Mouse (Mus musculus) heart, postnatal 36 days (tissue): ENCODE results near the gene Cygb. TPM values are rescaled to one million over a fixed set of nuclear protein-coding genes. Genes with fewer than 3 reads are reported as not detected.
A peak's percentile ranks its signal among the peaks of the same experiment; 100 is the strongest.
"Not testable (repeated sequence)": the region's sequence is repeated elsewhere in the genome, so short reads cannot be mapped to it uniquely, and the experiment has no call there.

Experiments
- DNase-seq, 2 experiments: peaks; one replicate each; pipeline ENCODE4 v3.0.0; 2021 to 2022
- intact Hi-C: fragments of 180-260 bp; cut with DNase I; formaldehyde crosslinking; loops from one replicate; pipeline ENCODE4 v1.15.1; 2025
- total RNA-seq, 2 experiments: library from RNA; stranded (reverse); gene quantifications; 2 replicates each; pipeline ENCODE4 v1.2.3; 2021

Cygb gene
- total RNA-seq, 2 experiments from 2014 or later, result 39.8 to 50.8 TPM

DNA sequence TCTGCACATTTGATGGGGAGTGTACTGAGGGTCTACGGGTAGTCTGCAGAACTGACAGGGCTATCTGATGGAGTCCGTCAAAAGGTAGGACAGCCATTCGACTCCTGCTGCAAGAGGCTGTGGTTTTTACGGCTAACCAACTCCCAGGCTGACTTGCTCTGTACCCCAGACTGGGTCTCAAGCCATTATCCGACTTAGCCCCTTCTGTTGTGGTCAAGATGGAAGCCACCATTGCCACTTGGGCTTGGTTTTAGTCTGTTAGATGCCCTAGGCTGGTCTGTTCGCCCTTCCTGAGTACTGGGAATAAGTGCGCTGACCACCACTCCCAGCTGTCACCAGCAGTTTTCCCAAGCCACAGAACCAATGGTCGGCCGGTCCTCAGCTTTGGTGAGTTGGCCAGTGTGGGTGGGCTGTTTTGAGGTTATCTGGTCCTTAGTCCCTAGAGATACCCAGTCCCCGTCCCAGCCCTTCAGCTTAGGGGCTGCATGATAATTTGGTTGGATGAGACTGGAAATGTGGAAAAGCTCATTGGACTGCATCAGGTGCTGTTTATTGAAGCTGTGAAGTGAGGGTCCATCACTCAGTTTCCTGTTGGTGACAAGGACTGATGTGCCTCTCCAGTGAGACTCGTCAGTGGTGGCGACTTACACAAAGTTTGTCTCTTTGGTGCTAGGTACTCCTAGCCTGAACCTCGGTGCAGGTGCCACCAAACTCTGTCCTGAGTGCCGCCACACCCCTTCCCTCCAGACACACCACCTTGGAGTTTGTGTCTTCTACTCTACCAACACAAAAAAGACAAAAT is 22.3 kb upstream of the Cygb start:
- intact Hi-C loops, result no loop called here
- no peak for DNase-seq

GRCm38 (mm10) chr11:116675429-116675828 is 21.3 kb upstream of the Cygb start:
- peak in 1 of 2 experiments; percentile 37 for DNase-seq
- intact Hi-C loops, result not testable (repeated sequence)

DNA sequence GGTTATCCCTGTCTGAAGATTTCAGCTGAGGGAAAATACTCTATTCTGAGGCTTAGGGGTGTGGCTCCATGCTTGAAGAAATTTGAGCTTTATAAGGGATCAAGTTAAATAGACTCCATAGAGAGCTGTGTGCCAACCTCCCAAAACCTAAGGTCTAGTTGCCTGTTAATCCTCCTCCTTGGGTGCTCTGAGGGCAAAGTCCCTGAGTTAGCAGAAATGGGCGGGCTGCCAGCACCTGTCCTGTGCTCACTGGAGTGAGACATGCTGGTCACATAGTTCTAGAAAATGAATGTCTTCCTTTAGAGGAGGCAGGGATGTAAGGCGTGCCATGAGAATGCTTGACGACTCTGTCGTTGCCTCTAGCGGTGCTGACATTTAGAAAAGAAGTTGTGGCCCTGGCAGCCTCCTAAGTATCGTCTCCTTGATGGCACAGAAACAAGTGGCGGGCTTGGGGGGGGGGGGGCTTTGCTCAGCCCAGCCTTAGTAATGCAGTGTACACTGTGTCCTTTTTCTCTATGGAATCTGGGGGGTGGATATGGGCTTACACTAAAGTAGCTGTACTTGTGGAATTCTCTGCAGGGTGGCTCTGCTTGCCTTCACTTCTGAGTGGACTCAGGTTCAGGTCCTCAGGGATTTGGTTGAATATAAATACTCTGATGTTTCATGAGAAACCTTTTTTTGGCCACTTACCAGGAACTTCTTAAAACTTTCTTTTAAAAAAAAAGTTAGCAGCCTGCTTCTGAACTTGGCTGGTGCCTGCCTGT is 20.7 kb upstream of the Cygb start:
- peak in 1 of 2 experiments; percentile 26 for DNase-seq
- intact Hi-C loops, result no loop called here

GRCm38 (mm10) chr11:116673410-116673809 is 19.3 kb upstream of the Cygb start:
- intact Hi-C loops, result no loop called here
- DNase-seq, result no peak

DNA sequence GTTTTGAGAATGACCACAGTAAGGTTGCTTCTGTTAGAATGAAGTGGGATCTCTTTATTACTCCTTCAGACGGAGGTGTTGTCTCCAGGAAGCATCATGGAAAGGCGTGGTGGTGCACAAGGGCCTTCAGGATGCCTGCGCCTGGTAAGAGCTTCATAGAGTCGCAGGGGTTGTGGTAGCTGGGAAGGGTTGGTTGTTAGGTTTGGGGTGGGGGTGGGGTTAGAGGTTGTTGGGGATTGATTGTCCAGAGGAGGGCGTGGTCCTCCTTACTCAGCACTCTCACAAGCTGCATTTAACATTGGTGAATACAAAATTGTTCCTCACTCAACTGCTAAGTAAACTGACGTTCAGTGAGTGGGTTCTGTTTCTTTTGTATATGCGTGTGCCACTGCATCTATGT is 18.5 kb upstream of the Cygb start:
- no peak for DNase-seq
- intact Hi-C loops, result no loop called here

- DNase-seq, result no peak
- intact Hi-C loops, result loop anchor here (1.0 kb wide), 2 partner anchors 29 to 136 kb away; no protein-coding TSS in a partner anchor
Measured at GRCm38 (mm10) chr11:116671845-116672434, 17.8 kb upstream of the Cygb start.

DNA sequence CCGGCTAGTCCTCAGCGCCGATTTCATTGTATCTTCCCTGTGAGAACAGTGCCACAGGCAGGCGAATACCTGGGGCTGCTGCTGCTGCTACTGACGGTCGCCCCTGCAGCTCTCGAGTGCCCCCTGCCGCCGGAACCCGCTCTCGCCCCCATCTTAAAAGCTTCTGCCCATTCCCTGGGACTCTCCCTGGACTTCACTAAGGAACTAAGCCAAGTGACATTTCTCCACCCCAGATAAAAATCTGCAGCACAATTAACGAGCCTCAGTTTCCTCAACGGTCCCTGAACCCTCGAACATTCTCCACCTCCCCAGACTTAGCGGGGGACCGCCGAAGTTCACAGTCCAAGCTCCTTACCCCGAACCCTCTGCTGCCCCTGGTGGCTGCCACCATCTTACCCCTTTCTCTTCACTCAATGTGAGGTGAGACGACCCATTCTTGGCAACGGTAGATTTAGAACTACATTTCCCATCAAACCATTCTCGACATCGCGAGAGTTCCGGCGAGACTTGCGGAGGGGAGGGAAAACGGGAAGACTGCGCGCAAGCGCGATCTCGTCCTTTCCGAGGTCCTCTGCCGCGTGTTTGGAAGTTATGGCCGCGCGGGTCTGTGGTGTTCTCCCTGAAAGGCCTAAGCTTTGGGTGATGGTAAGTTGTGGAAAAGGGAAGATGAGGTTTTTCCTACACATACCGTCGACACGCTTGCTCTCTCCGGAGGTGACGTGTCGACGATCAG is 17.2 kb upstream of the Cygb start:
- peak; percentile 98 to 99 for DNase-seq
- intact Hi-C loops, result loop anchor here (1.0 kb wide), 2 partner anchors 28 to 137 kb away; no protein-coding TSS in a partner anchor

DNA sequence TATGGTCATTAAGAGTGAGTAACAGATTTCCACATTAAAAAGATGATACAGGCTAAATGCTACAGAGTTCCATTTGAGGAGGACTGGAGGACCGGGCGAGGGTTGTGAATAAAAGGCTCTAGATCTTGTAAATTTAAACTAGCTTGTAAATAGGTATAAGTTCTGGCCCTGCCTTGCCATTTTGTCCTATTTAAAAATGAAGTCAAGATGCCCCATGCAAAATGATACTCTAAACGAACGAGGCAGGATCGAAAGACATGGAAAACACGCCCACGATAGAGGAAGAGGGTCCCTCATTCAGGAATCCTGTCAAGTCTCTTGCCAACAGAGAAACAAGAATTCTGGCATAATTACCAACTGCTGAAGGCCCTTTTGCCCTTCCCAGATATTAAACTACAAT is 16.3 kb upstream of the Cygb start:
- no peak for DNase-seq
- intact Hi-C loops, result no loop called here

- intact Hi-C loops, result no loop called here
- no peak for DNase-seq
Measured at GRCm38 (mm10) chr11:116669787-116670365, 15.8 kb upstream of the Cygb start.

DNA sequence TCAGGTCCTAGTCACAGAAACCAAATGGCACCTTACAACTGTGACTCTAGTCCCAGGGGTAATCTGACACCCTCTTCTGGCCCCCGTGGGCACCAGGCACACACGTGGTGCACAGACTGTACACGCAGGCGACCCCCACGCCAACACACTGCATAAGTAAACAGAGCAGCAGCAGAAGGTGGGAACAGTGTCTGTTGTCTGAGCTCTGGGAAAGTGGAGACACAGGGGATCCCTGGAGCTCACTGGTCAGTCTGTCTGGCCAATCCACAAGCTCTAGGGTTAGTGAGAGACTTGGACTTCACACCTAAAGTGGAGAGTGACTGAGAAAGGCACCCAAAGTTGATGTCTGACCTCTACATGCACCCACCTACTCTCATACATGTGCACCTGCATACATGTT is 15.2 kb upstream of the Cygb start:
- intact Hi-C loops, result no loop called here
- no peak for DNase-seq

DNA sequence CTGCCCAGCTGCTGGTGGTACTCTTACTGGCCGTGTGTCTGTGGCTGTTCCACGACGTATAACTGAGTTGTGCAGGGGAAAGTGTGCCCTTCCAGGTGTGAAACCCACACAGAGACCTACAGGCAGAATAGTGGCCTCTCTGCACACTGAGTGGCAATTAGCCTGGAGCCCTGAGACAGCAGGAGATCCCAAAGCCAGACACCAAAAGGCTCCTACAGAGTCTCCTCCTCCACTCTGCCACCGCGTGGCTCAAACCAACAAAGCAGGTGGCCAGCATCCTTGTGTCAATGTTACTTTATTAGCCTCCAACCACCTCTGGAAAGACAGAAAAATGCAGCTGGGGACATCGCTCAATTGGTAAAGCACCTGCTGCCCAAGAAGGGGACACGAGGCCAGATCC is 14.7 kb upstream of the Cygb start:
- intact Hi-C loops, result no loop called here
- DNase-seq, result no peak

DNA sequence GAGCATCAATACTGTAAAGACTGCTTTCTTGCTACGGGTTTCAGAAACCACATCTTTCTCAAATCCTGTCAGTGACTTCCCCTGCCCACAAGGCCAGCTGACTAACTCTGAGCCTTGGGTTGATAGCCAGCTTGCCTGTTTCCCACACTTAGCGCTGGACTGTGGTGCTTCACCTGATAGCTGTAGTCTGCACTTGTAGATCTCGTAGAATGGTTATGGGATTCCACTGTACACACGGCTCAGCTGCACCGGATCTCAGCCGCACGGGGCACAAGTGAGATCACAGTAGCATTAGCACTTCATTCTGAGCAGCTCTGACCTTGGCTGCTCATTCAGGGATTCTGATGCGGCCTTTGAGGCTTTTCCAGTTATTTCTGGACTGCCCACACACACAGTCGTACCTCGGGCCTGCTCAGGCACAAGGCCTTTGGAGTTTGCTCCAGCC is 14.3 kb upstream of the Cygb start:
- DNase-seq, result no peak
- intact Hi-C loops, result no loop called here

GRCm38 (mm10) chr11:116667930-116668329 is 13.8 kb upstream of the Cygb start:
- DNase-seq, result no peak

GRCm38 (mm10) chr11:116667012-116667411 is 12.9 kb upstream of the Cygb start:
- DNase-seq, intact Hi-C loops: not testable (repeated sequence)

More at GRCm38 (mm10) chr11:116667930-116668329, 13.8 kb upstream of the Cygb start:
- intact Hi-C loops, result no loop called here

GRCm38 (mm10) chr11:116666566-116666965 is 12.5 kb upstream of the Cygb start:
- DNase-seq, result peak in 1 of 2 experiments; percentile 42
- intact Hi-C loops, result no loop called here

DNA sequence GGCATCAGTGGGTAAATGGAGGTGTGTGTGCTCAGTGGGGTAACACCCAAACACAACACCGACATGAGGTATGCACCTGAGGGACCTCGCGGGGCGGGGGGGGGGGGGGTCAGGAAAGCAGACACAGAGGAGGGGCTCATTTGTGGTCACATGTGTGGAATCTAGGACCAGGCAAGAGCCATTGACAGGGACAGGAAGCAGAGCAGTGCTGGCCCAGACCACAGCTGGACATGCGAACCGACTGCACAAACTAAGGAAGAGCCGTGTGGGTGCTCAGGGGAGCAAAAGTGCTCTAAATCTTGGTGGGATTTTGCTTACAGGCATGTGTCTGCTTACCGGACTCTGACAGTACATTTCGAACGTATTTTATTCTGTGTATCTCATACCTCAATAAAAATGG is 11.2 kb upstream of the Cygb start:
- no peak for DNase-seq
- intact Hi-C loops, result no loop called here

GRCm38 (mm10) chr11:116661948-116662377 is 7.8 kb upstream of the Cygb start:
- no peak for DNase-seq
- intact Hi-C loops, result no loop called here

- intact Hi-C loops, result no loop called here
- DNase-seq, result no peak
Measured at GRCm38 (mm10) chr11:116661291-116661947, 7.3 kb upstream of the Cygb start.

- no peak for DNase-seq
- intact Hi-C loops, result no loop called here
Measured at GRCm38 (mm10) chr11:116660181-116660580, 6.1 kb upstream of the Cygb start.
